Mouse (Mus musculus) hindbrain, embryonic 11.5 days (tissue): ENCODE measurements around the gene Nsf. TPM values are rescaled to one million over a fixed set of nuclear protein-coding genes. Genes with fewer than 3 reads are reported as not detected.

ENCODE experiments used
- ATAC-seq: fragments of 200-750 bp; cut with Nextera tagmentation; 2 replicates; pipeline ENCODE4 v1.8.0; 2017; ENCODE audit warnings: mild to moderate bottlenecking, moderate TSS enrichment, moderate library complexity; ENCODE audit not compliant: low FRiP score
- DNase-seq: peaks from one replicate; pipeline ENCODE4 v3.0.0-alpha.2; 2015; ENCODE audit warnings: low spot score
- H3K27ac ChIP-seq: fragments of 300-500 bp; sonication (generic); 2 replicates; pipeline ENCODE4 v1.5.1; 2014; ENCODE audit warnings: mild to moderate bottlenecking, low read depth, low read length
- H3K27me3 ChIP-seq: fragments of 300-500 bp; sonication (generic); 2 replicates; pipeline ENCODE4 v1.6.1; 2014; ENCODE audit warnings: mild to moderate bottlenecking, low read length, moderate library complexity, mixed read lengths; ENCODE audit not compliant: control insufficient read depth, insufficient read depth
- H3K36me3 ChIP-seq: fragments of 300-500 bp; sonication (generic); 2 replicates; pipeline ENCODE4 v1.6.1; 2014; ENCODE audit warnings: mild to moderate bottlenecking, low read length, moderate library complexity, mixed read lengths; ENCODE audit not compliant: control insufficient read depth, insufficient read depth
- H3K4me1 ChIP-seq: fragments of 300-500 bp; sonication (generic); replicated peaks from 2 replicates; pipeline ENCODE4 v1.6.1; 2014; ENCODE audit warnings: low read length, mixed read lengths; ENCODE audit not compliant: control insufficient read depth, insufficient read depth
- H3K4me2 ChIP-seq: fragments of 300-500 bp; sonication (generic); replicated peaks from 2 replicates; pipeline ENCODE4 v1.6.1; 2014; ENCODE audit warnings: mild to moderate bottlenecking, low read depth, low read length
- H3K4me3 ChIP-seq: fragments of 300-500 bp; sonication (generic); 2 replicates; pipeline ENCODE4 v1.5.1; 2014; ENCODE audit warnings: low read depth, low read length
- H3K9ac ChIP-seq: fragments of 300-500 bp; sonication (generic); 2 replicates; pipeline ENCODE4 v1.6.1; 2014; ENCODE audit warnings: low read depth, low read length
- H3K9me3 ChIP-seq: fragments of 300-500 bp; sonication (generic); 2 replicates; pipeline ENCODE4 v1.6.1; 2016; ENCODE audit warnings: low read length; ENCODE audit not compliant: control insufficient read depth
- WGBS: fragments of 180-500 bp; shearing (Covaris S2); extraction: QIAGEN DNeasy Blood & Tissue Kit; methylation state at CpG from one replicate; pipeline ENCODE4 v1.1.7; 2014; 5-methylcytosine and 5-hydroxymethylcytosine counted together
- polyA plus RNA-seq: library from polyadenylated mRNA; unstranded; fragments of >200 nt; fragmentation: Nextera tagmentation; extraction: Ambion mirVana; gene quantifications from 2 replicates; pipeline ENCODE4 v1.2.1, GENCODE M21; 2014

Nsf gene
- polyA plus RNA-seq, 1 experiment from 2014 or later: 59.7 TPM

DNA sequence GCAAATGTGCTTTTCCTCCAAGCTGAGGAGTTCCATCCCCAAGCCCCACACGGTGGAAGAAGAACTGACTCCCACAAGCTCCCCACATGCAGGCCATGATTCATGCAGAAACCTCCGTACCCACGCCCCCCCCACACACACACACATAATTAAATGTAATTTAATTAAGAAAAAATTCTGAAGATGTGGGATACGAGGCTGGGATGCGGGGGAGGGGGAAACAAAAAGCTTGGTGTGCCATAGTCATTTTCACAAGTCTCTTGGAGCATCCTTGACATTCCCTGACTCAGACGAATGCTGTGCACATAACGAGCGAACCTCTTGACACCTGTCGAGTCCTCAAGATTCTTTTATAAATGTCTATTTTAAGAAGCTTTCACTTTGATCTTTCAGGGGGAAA, 16.4 kb downstream of the Nsf start:
- ATAC-seq (no peak), DNase-seq (no peak)
- Histone ChIP-seq H3K9ac (no peak overlapping the region), H3K4me3 (no peak overlapping the region), H3K4me1 (no peaks in the 10 kb centered on the region), H3K36me3 (no peaks in the 10 kb centered on the region), H3K27ac (no peak overlapping the region), H3K27me3 (no peaks in the 10 kb centered on the region), H3K9me3 (no peaks in the 10 kb centered on the region), H3K4me2 (no peak overlapping the region)
- 91% methylated on average over 9 of the region's 9 CpGs for WGBS

GRCm38 (mm10) chr11:103935717-103936116, 18.1 kb downstream of the Nsf start:
- Histone ChIP-seq H3K9ac (no peak overlapping the region), H3K4me3 (no peak overlapping the region), H3K27ac (no peak overlapping the region), H3K4me2 (no peak overlapping the region), H3K27me3 (no peaks in the 10 kb centered on the region), H3K9me3 (no peaks in the 10 kb centered on the region), H3K36me3 (no peaks in the 10 kb centered on the region), H3K4me1 (no peaks in the 10 kb centered on the region)
- no peak for DNase-seq
- 52% methylated on average over 2 of the region's 2 CpGs for WGBS
- no peak for ATAC-seq

GRCm38 (mm10) chr11:103933886-103934285, 20.0 kb downstream of the Nsf start:
- Histone ChIP-seq H3K4me1 (no peaks in the 10 kb centered on the region), H3K27ac (no peak overlapping the region), H3K4me3 (no peak overlapping the region), H3K9me3 (no peaks in the 10 kb centered on the region), H3K9ac (no peak overlapping the region), H3K36me3 (no peaks in the 10 kb centered on the region), H3K27me3 (no peaks in the 10 kb centered on the region), H3K4me2 (no peak overlapping the region)
- 94% methylated on average over 6 of the region's 6 CpGs for WGBS
- DNase-seq: no peak
- no peak for ATAC-seq

DNA sequence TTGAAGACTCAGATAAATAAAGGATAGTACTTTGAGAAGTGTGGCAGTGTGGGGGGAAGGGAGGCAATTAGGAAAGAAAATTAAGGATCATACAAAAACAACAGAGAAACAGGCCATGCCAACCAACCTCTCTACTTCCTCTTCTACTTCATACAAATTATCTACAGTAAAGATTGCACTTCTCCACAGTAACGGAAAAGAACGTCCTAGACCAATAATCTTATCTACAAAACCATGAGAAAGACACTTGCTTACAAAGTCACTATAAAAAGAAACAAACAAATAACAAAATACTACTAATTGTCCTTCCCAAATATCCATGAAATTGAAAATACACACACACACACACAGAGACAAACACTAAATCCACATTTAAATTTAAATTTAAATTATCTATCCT, 29.9 kb downstream of the Nsf start:
- WGBS: 89% methylated on average over 2 of the region's 2 CpGs
- no peak for DNase-seq
- Histone ChIP-seq H3K27me3 (no peaks in the 10 kb centered on the region), H3K4me3 (no peak overlapping the region), H3K9me3 (no peaks in the 10 kb centered on the region), H3K4me2 (no peak overlapping the region), H3K27ac (no peak overlapping the region), H3K36me3 (no peaks in the 10 kb centered on the region), H3K9ac (no peak overlapping the region), H3K4me1 (no peaks in the 10 kb centered on the region)
- ATAC-seq: no peak

- H3K9me3 ChIP-seq: no peaks in the 10 kb centered on the region
- no peak overlapping the region for H3K27ac ChIP-seq
- H3K4me3 ChIP-seq: no peak overlapping the region
- WGBS: 94% methylated on average over 4 of the region's 4 CpGs
- ATAC-seq: no peak
- no peak overlapping the region for H3K9ac ChIP-seq
- DNase-seq: no peak
- H3K27me3 ChIP-seq: no peaks in the 10 kb centered on the region
- no peaks in the 10 kb centered on the region for H3K4me1 ChIP-seq
- no peaks in the 10 kb centered on the region for H3K36me3 ChIP-seq
- no peak overlapping the region for H3K4me2 ChIP-seq
These were observed 30.6 kb downstream of the Nsf start for GRCm38 (mm10) chr11:103923272-103923671.

DNA sequence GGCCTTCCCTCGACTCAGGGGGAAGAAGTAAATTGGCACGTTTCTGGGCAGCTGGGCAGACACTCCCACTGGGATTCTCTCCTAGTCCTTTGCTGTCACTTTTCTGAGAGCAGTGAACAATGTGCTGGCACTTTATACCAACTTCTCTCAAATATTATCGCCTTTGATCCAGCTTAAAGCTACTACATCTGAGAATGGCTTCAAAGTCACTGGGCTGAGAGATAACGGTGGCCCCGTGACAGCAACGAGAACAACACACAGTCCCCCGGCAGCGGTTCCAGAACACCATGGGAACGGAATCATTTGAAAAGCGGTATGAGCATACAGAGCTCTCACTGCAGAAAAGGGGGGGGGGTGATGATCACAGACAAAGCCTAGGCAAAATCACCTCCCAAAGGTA, 31.0 kb downstream of the Nsf start:
- no peak overlapping the region for H3K27ac ChIP-seq
- DNase-seq (no peak), ATAC-seq (no peak)
- no peak overlapping the region for H3K9ac ChIP-seq
- H3K27me3 ChIP-seq: no peaks in the 10 kb centered on the region
- no peaks in the 10 kb centered on the region for H3K36me3 ChIP-seq
- H3K9me3 ChIP-seq: no peaks in the 10 kb centered on the region
- H3K4me2 ChIP-seq: no peak overlapping the region
- WGBS: 92% methylated on average over 10 of the region's 10 CpGs
- no peaks in the 10 kb centered on the region for H3K4me1 ChIP-seq
- no peak overlapping the region for H3K4me3 ChIP-seq

DNA sequence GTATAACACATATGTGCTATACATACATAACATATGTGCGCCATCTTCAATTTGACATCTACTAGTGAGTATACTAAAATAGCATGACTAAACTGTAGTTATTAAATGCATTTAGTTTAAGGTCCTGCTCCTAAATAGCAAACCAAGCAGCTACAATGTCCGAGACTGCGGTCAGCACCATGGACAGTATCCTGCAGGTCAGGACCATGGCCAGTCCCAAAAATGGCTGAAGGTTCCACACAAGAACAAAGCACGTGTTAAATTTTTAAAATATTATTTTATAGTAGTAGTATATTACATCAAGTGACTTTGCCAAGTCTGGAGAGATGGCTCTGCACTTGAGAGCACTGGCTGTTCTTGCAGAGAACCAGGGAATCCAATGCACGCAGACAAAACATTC, 33.2 kb downstream of the Nsf start:
- Histone ChIP-seq H3K9me3 (no peaks in the 10 kb centered on the region), H3K27me3 (no peaks in the 10 kb centered on the region), H3K36me3 (no peaks in the 10 kb centered on the region), H3K27ac (no peak overlapping the region), H3K4me2 (no peak overlapping the region), H3K4me3 (no peak overlapping the region), H3K4me1 (no peaks in the 10 kb centered on the region), H3K9ac (no peak overlapping the region)
- DNase-seq (peak; percentile 55), ATAC-seq (no peak)
- 74% methylated on average over 5 of the region's 5 CpGs for WGBS

DNA sequence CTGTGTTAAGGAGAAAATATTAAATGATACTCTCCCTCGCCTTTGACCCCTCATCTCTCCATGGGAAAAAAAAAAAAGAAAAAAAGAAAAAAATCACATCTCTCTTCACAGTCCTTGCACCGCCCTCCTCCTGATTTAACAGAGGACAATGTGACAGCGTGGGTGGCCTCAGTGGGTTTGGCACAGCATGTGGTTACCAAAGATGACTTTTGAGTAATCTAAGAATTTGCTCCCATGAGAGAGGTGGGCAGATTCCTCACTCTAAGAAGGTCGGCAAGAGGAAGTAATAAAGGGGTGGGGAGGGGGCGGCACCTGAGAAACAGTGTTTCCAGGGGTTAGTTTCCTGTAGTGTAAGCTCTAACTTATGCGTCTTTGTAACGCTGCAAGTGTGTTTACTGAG, 37.0 kb downstream of the Nsf start:
- Histone ChIP-seq H3K9me3 (no peaks in the 10 kb centered on the region), H3K9ac (no peak overlapping the region), H3K27ac (no peak overlapping the region), H3K4me1 (no peaks in the 10 kb centered on the region), H3K4me2 (no peak overlapping the region), H3K4me3 (no peak overlapping the region), H3K36me3 (no peaks in the 10 kb centered on the region), H3K27me3 (no peaks in the 10 kb centered on the region)
- ATAC-seq (no peak), DNase-seq (no peak)
- WGBS: 82% methylated on average over 7 of the region's 7 CpGs

- no peak overlapping the region for H3K9ac ChIP-seq
- H3K4me1 ChIP-seq: no peaks in the 10 kb centered on the region
- H3K9me3 ChIP-seq: no peaks in the 10 kb centered on the region
- no peaks in the 10 kb centered on the region for H3K36me3 ChIP-seq
- no peak overlapping the region for H3K27ac ChIP-seq
- no peak overlapping the region for H3K4me2 ChIP-seq
- ATAC-seq: no peak
- no peaks in the 10 kb centered on the region for H3K27me3 ChIP-seq
- no peak for DNase-seq
- no peak overlapping the region for H3K4me3 ChIP-seq
- WGBS: 92% methylated on average over 9 of the region's 9 CpGs
These were observed 38.2 kb downstream of the Nsf start for GRCm38 (mm10) chr11:103915686-103916085.
